Mouse (Mus musculus): ENCODE data around the gene Olfr298.

Olfr298 gene

DNA sequence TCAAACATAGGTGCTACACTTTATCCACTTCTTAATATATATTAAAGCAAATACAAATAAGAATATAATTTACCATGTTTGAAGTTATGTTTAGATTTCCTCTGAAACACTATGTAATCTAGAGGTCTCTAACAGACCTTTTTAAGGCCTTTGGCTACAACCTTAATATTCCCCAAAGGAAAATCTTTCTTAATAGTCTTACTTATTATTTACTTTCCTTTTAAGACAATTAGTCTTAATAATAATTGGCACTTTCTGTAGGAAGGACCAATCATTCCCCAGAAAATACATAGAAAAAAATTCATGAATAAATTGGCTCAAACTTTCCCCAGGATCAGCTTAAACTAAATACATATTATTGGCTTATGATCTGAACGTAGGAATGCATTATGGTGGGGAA, at the start of gene Olfr298:
TSS of gene Olfr298 (minus strand) at position 101 of the 400 bp plus-strand sequence.
- DNase-seq (ENCODE audit: low read depth, low spot score), result no peak

GRCm38 (mm10) chr7:86519668-86520067, 27.4 kb upstream of the Olfr298 start, which contains the start of gene Olfr297:
TSS of gene Olfr297 (plus strand) at chr7:86519968.
- no peak for DNase-seq (ENCODE audit: low read depth, low spot score)

DNA sequence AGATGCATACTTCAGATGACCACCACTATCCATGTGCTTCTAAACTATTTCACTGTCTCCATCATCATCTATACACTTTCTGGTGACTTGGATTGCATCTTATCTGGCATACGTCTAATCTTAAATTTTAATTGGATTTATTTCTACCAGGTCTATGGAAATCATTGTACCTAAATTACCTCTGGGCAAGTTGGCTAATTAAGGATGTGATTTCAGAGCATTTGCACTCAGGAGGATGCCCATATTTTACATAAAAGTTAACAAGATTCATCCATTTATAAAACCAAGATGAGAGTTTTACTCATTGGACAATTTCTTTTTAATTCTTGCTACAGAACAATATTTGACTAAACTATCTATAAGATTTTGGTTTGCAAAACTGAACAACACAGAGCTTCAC, 32.7 kb downstream of the Olfr298 start, which contains the start of gene Olfr299:
TSS of gene Olfr299 (plus strand) at position 301 of the 400 bp plus-strand sequence.
- no peak for DNase-seq (ENCODE audit: low read depth, low spot score)
